Mouse (Mus musculus) heart, postnatal 0 days (tissue): Measurements from ENCODE around the gene Traf1. TPM values are rescaled to one million over a fixed set of nuclear protein-coding genes. Genes with fewer than 3 reads are reported as not detected.

Experiments
- ATAC-seq: fragments of 200-750 bp; cut with Nextera tagmentation; 2 replicates; pipeline ENCODE4 v1.8.0; 2017; ENCODE audit warnings: low read depth, moderate number of reproducible peaks, moderate library complexity; ENCODE audit not compliant: insufficient read depth
- DNase-seq: peaks from one replicate; pipeline ENCODE4 v3.0.0-alpha.2; 2016; ENCODE audit warnings: low spot score
- H3K27ac ChIP-seq: fragments of 300-500 bp; sonication (generic); 2 replicates; pipeline ENCODE4 v1.5.1; 2014; ENCODE audit warnings: low read depth, mild to moderate bottlenecking
- H3K27me3 ChIP-seq: fragments of 300-500 bp; sonication (generic); 2 replicates; pipeline ENCODE4 v1.6.1; 2014; ENCODE audit warnings: low read length, mixed read lengths; ENCODE audit not compliant: control insufficient read depth, insufficient read depth
- H3K36me3 ChIP-seq: fragments of 300-500 bp; sonication (generic); replicated peaks from 2 replicates; pipeline ENCODE4 v1.6.1; 2014; ENCODE audit warnings: low read length, mixed read lengths; ENCODE audit not compliant: control insufficient read depth, insufficient read depth
- H3K4me1 ChIP-seq: fragments of 300-500 bp; sonication (generic); 2 replicates; pipeline ENCODE4 v1.6.1; 2014; ENCODE audit warnings: antibody characterized with exemption; ENCODE audit not compliant: control insufficient read depth, insufficient read depth
- H3K4me2 ChIP-seq: fragments of 300-500 bp; sonication (generic); 2 replicates; pipeline ENCODE4 v1.6.1; 2014; ENCODE audit warnings: low read depth, mild to moderate bottlenecking, low read length, moderate library complexity
- H3K4me3 ChIP-seq: fragments of 300-500 bp; sonication (generic); 2 replicates; pipeline ENCODE4 v1.5.1; 2014; ENCODE audit warnings: low read depth, low read length
- H3K9ac ChIP-seq: fragments of 300-500 bp; sonication (generic); replicated peaks from 2 replicates; pipeline ENCODE4 v1.6.1; 2014; ENCODE audit warnings: low read depth, low read length, mixed read lengths
- H3K9me3 ChIP-seq: fragments of 300-500 bp; sonication (generic); replicated peaks from 2 replicates; pipeline ENCODE4 v1.6.1; 2016; ENCODE audit warnings: low read length; ENCODE audit not compliant: control insufficient read depth
- CTCF ChIP-seq: IDR thresholded peaks from 2 replicates; pipeline ENCODE4 v1.5.1; 2016; ENCODE audit warnings: antibody characterized with exemption, control low read depth, low read depth
- EP300 ChIP-seq: IDR thresholded peaks from 2 replicates; pipeline ENCODE4 v1.6.1; 2016; ENCODE audit warnings: antibody characterized with exemption, low read depth
- WGBS: fragments of 180-500 bp; shearing (Covaris S2); extraction: QIAGEN DNeasy Blood & Tissue Kit; methylation state at CpG from one replicate; pipeline ENCODE4 v1.1.7; 2014; 5-methylcytosine and 5-hydroxymethylcytosine counted together
- polyA plus RNA-seq: library from polyadenylated mRNA; unstranded; fragments of >200 nt; fragmentation: Nextera tagmentation; extraction: Ambion mirVana; gene quantifications from 2 replicates; pipeline ENCODE4 v1.2.1, GENCODE M21; 2015
- total RNA-seq: library from RNA; depleted of rRNA; stranded (reverse); fragments of >200 nt; gene quantifications from 2 replicates; pipeline ENCODE4 v1.2.3, GENCODE M21; 2014; ENCODE audit warnings: low replicate concordance

Traf1 gene
- total and polyA plus RNA-seq, 2 experiments from 2014 or later, result 0.23 to 1.1 TPM

DNA sequence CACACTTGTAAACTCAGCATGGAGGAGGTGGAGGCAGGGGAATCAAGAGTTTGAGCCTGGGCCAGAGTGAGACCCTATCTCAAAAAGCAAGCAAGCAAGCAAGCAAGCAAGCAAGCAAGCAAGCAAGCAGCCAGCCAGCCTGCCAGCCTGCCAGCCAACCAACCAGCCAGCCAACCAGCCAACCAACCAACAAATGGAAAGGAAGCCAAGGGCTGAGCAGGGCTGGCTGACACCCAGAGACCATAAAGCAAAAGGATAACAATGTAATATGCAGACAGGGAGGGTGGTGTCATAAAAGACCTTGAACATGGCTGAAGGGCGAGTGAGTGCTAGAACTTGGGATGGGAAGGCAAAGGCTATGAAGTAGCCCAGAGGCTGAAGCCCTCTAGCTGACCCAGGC, 61.2 kb downstream of the Traf1 start:
- Histone ChIP-seq H3K4me1 (peaks cover 11% of the 10 kb centered on the region; the same call in 1 of the 2 replicates), H3K4me2 (no peak overlapping the region), H3K4me3 (no peak overlapping the region), H3K9ac (no peak overlapping the region), H3K9me3 (no peaks in the 10 kb centered on the region), H3K27ac (no peak overlapping the region), H3K27me3 (no peaks in the 10 kb centered on the region), H3K36me3 (no peaks in the 10 kb centered on the region; the same call in 1 of the 2 replicates)
- WGBS, result 92% methylated on average over 1 of the region's 1 CpGs
- no peak for TF ChIP-seq CTCF
- ATAC-seq (no peak), DNase-seq (no peak)

DNA sequence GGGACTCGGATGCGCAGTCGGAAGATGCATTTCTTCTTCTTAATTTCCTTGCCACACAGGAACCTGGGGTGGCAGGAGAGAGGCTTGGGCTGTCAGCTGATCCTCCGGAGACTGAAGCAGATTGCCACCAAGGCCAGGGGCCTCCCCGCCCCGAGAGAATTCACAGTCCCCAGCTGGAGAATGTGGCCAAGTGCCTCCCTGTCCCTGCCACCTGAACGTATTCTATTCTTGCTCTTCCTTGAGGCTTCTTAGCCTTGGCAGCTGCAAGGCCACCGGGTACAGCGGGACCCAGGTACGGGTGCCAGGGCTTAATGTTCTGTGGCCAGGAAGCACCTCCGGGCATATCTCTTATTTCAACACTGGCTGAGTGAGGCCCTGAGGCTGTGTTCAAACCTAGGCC, 61.9 kb downstream of the Traf1 start:
- DNase-seq, result no peak
- Histone ChIP-seq H3K27ac (no peak overlapping the region), H3K36me3 (no peaks in the 10 kb centered on the region; the same call in 1 of the 2 replicates), H3K9me3 (no peaks in the 10 kb centered on the region), H3K27me3 (no peaks in the 10 kb centered on the region), H3K4me2 (no peak overlapping the region), H3K4me1 (peaks cover 11% of the 10 kb centered on the region; the same call in 1 of the 2 replicates), H3K4me3 (no peak overlapping the region), H3K9ac (no peak overlapping the region)
- WGBS, result 79% methylated on average over 11 of the region's 11 CpGs
- no peak for ATAC-seq
- no peak for TF ChIP-seq CTCF
- TF ChIP-seq EP300, result no peak

DNA sequence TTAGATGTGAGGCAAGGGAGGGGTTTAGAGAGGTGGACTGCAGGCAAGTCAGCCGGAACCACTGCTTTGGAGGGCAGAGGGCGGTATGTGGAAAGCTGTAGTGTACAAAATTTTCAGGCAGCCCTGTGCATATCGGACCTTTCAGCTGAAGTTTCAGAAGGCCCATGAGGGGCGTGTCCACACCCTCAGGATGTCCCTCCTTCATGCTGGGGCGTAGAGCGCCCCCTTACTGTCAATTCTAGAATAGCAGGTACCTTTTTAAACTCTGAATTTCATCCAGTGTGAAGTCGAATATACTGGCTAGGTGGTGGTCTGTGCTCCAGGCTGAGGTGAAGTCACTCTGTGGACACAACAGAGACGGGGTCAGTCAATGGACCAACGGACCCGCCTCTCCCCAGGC, 63.8 kb downstream of the Traf1 start:
- no peaks in the 10 kb centered on the region; the same call in 1 of the 2 replicates for H3K36me3 ChIP-seq
- no peaks in the 10 kb centered on the region for H3K27me3 ChIP-seq
- DNase-seq (no peak), ATAC-seq (no peak)
- no peak overlapping the region for H3K4me2 ChIP-seq
- H3K4me1 ChIP-seq, result peaks cover 3% of the 10 kb centered on the region; the same call in 1 of the 2 replicates
- H3K4me3 ChIP-seq, result no peak overlapping the region
- no peak overlapping the region for H3K9ac ChIP-seq
- 30% methylated on average over 10 of the region's 10 CpGs for WGBS
- H3K9me3 ChIP-seq, result no peaks in the 10 kb centered on the region
- no peak for TF ChIP-seq EP300
- peak; percentile 45; the same call in 1 of the 2 replicates for TF ChIP-seq CTCF
- H3K27ac ChIP-seq, result no peak overlapping the region

DNA sequence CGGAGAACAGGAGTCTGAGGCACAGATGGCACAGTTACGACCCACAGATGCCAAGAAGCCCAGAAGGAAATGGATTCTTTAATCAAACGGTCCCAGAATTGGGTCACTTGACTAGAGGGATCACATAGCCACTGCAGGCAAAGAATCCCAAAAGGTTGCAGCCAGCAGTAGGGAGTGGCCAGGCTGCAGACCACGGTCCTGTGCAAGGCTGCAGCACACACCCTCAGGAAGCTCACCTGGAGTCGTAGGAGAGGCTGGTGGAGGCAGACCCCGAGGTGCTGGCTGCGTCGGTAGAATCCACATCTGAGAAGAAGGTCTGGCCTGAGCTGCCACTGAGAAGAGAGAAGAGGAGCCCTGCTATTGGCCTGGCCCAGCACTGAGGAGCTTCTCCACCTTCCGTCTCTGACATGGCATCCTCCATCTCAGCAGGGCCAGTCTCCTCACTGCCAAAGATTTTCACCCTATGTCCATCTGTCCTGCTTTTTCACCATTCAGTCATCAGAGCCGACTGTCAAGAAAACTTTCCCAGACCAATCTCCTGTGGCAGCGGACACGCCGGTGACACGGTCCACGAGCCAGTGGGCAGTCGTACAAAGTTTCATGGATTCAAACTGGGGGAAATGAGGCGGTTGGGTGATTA, 64.6 kb downstream of the Traf1 start:
- Histone ChIP-seq H3K4me1 (no peaks in the 10 kb centered on the region), H3K9me3 (no peaks in the 10 kb centered on the region), H3K27ac (no peak overlapping the region), H3K27me3 (no peaks in the 10 kb centered on the region), H3K36me3 (no peaks in the 10 kb centered on the region; the same call in 1 of the 2 replicates), H3K9ac (no peak overlapping the region), H3K4me2 (no peak overlapping the region), H3K4me3 (no peak overlapping the region)
- ATAC-seq (no peak), DNase-seq (no peak)
- 76% methylated on average over 17 of the region's 17 CpGs for WGBS
- no peak for TF ChIP-seq CTCF
- TF ChIP-seq EP300, result no peak

DNA sequence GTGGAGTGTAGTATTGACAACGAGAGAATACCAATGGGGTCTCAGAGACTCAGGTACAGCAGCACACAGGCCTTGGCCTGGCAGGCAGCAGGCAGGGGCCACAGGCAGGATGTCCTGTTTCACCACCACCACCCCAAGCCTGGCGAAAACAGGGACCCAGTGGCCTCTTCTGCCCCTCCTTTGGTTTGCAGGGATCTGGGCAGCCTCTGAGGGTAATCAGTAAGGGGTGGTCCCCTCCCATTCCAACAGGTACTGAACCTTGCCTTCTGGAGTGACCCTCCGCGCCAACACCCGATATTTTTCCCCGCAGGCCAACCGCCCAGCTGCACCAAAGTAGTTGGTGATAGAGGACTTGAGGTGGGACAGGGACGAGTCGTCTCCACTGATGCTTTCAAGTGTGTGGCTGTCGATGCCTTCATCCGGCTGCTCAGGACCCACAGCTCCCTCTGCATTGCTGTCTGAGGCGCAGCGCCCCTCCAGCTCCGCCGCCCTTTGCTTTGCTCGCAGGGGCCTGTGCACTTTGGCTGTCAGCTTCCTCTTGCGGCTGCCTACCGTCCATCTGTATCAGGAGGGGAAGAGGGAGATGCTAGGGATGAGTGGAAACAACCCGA, 66.0 kb downstream of the Traf1 start:
- Histone ChIP-seq H3K9ac (no peak overlapping the region), H3K4me3 (no peak overlapping the region), H3K27me3 (no peaks in the 10 kb centered on the region), H3K4me1 (no peaks in the 10 kb centered on the region), H3K27ac (no peak overlapping the region), H3K4me2 (no peak overlapping the region), H3K9me3 (no peaks in the 10 kb centered on the region), H3K36me3 (no peaks in the 10 kb centered on the region; the same call in 1 of the 2 replicates)
- no peak for ATAC-seq
- WGBS, result 70% methylated on average over 19 of the region's 19 CpGs
- DNase-seq, result no peak
- no peak for TF ChIP-seq CTCF
- TF ChIP-seq EP300, result no peak
